Mouse (Mus musculus) kidney, adult 2 months (tissue): Measurements from ENCODE around the gene Slc27a2. TPM values are rescaled to one million over a fixed set of nuclear protein-coding genes. Genes with fewer than 3 reads are reported as not detected.
"Not testable (repeated sequence)": the region's sequence is repeated elsewhere in the genome, so short reads cannot be mapped to it uniquely, and the experiment has no call there.

Source experiments
- DNase-seq: peaks from one replicate; pipeline ENCODE4 v3.0.0; 2021
- H3K27ac ChIP-seq: fragments of 200-500 bp; 2 replicates; pipeline ENCODE4 v1.5.1; 2012; ENCODE audit warnings: low read depth, low read length, control low read depth, inconsistent platforms; ENCODE audit not compliant: insufficient read depth
- H3K27me3 ChIP-seq: fragments of 200-500 bp; replicated peaks from 2 replicates; pipeline ENCODE4 v1.6.1; 2012; ENCODE audit warnings: mild to moderate bottlenecking, moderate library complexity, low read length, inconsistent platforms; ENCODE audit not compliant: control insufficient read depth, insufficient read depth
- H3K36me3 ChIP-seq: fragments of 200-500 bp; 2 replicates; pipeline ENCODE4 v1.6.1; 2012; ENCODE audit warnings: mild to moderate bottlenecking, moderate library complexity, low read length, inconsistent platforms; ENCODE audit not compliant: control insufficient read depth, insufficient read depth
- H3K4me1 ChIP-seq: fragments of 200-500 bp; 2 replicates; pipeline ENCODE4 v1.6.1; 2011; ENCODE audit warnings: low read length; ENCODE audit not compliant: control insufficient read depth, insufficient read depth
- H3K4me3 ChIP-seq: fragments of 200-500 bp; 2 replicates; pipeline ENCODE4 v1.5.1; 2011; ENCODE audit warnings: mild to moderate bottlenecking, low read depth, low read length, control low read depth; ENCODE audit not compliant: insufficient read depth
- CTCF ChIP-seq: fragments of 200-500 bp; conservative IDR thresholded peaks from 2 replicates; pipeline ENCODE4 v1.5.1; 2011; ENCODE audit warnings: low read depth, mild to moderate bottlenecking, control low read depth, low read length, moderate library complexity, mixed read lengths; ENCODE audit not compliant: insufficient read depth, insufficient read length
- POLR2A ChIP-seq: fragments of 200-500 bp; IDR thresholded peaks from one replicate; pipeline ENCODE4 v1.6.1; 2011; ENCODE audit warnings: low read depth, low read length, control low read depth
- WGBS: fragments of 180-500 bp; shearing (Covaris S2); methylation state at CpG from one replicate; pipeline ENCODE4 v1.1.7; 2018; 5-methylcytosine and 5-hydroxymethylcytosine counted together
- polyA plus RNA-seq: library from polyadenylated mRNA; depleted of rRNA; stranded (reverse); fragments of >200 nt; gene quantifications from 2 replicates; pipeline ENCODE4 v1.2.3, GENCODE M21; 2012

Slc27a2 gene
- polyA plus RNA-seq, 1 experiment, result 1,333 TPM

- no peaks in the 10 kb centered on the region for H3K36me3 ChIP-seq
- no peak overlapping the region for H3K4me3 ChIP-seq
- DNase-seq, result no peak
- H3K4me1 ChIP-seq, result no peaks in the 10 kb centered on the region
- no peak overlapping the region for H3K27ac ChIP-seq
- WGBS, result 87% methylated on average over 15 of the region's 15 CpGs
- TF ChIP-seq CTCF (no peak), POLR2A (no peak)
- no peaks in the 10 kb centered on the region for H3K27me3 ChIP-seq
These were observed 54.0 kb downstream of the Slc27a2 start for GRCm38 (mm10) chr2:126606061-126606687.

DNA sequence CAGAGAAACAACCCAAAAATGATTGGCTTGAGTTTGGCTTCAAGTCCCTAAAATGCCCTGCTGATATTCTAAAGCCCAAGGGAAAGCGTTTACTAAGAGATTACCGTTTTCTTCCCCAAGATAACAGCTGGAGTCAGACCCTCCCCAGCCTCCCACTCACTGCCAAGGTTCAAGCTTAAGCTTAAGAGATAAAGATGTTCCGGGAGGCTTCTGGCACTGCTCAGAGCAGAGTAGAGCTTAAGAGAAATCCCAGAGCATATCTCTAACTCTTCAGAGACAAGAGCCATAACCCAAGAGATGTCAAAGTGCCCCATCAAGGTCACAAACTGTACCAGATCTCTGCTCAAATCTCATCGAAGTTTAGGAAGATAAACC lies 54.5 kb downstream of the Slc27a2 start:
- TF ChIP-seq CTCF, result no peak
- no peak for TF ChIP-seq POLR2A
- Histone ChIP-seq H3K27me3 (no peaks in the 10 kb centered on the region), H3K4me1 (no peaks in the 10 kb centered on the region), H3K27ac (no peak overlapping the region), H3K36me3 (no peaks in the 10 kb centered on the region), H3K4me3 (no peak overlapping the region)
- WGBS, result 73% methylated on average over 4 of the region's 4 CpGs
- DNase-seq, result no peak

- no peaks in the 10 kb centered on the region for H3K4me1 ChIP-seq
- 61% methylated on average over 10 of the region's 10 CpGs for WGBS
- no peak overlapping the region; the same call in 1 of the 2 replicates for H3K4me3 ChIP-seq
- peak; percentile 63 for DNase-seq
- no peak for TF ChIP-seq POLR2A
- no peaks in the 10 kb centered on the region for H3K27me3 ChIP-seq
- H3K27ac ChIP-seq, result peak overlapping the region; percentile 68
- H3K36me3 ChIP-seq, result no peaks in the 10 kb centered on the region
These were observed 55.5 kb downstream of the Slc27a2 start for GRCm38 (mm10) chr2:126607553-126608203.

DNA sequence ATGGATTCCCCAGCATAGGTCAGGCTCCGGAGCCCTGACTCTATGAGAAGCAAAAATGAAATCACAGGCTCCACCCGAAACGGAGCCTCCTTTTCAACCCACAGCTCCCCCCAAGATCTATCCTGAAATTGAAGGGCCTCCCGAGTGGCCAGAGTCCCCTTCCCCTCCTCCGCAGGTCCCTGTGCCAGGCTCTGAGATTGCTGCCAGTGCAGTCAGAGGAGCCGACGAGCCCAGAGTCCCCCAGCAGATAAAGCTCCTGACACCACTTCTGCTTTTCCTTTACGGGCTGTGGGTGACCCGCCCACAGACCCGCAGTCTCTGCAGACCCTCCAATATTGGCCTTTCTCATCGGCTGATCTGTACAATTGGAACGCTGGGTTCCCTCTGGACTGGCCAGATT lies 57.4 kb downstream of the Slc27a2 start:
- WGBS, result 83% methylated on average over 12 of the region's 12 CpGs
- not testable (repeated sequence) for DNase-seq, H3K27me3 ChIP-seq, H3K27ac ChIP-seq, H3K4me3 ChIP-seq, H3K4me1 ChIP-seq, H3K36me3 ChIP-seq

- Histone ChIP-seq H3K36me3 (no peaks in the 10 kb centered on the region), H3K27me3 (no peaks in the 10 kb centered on the region), H3K4me3 (no peak overlapping the region), H3K4me1 (no peaks in the 10 kb centered on the region), H3K27ac (no peak overlapping the region)
- TF ChIP-seq POLR2A (no peak), CTCF (no peak)
- DNase-seq, result no peak
- 94% methylated on average over 3 of the region's 3 CpGs for WGBS
These were observed 63.1 kb downstream of the Slc27a2 start for GRCm38 (mm10) chr2:126615355-126615754.

DNA sequence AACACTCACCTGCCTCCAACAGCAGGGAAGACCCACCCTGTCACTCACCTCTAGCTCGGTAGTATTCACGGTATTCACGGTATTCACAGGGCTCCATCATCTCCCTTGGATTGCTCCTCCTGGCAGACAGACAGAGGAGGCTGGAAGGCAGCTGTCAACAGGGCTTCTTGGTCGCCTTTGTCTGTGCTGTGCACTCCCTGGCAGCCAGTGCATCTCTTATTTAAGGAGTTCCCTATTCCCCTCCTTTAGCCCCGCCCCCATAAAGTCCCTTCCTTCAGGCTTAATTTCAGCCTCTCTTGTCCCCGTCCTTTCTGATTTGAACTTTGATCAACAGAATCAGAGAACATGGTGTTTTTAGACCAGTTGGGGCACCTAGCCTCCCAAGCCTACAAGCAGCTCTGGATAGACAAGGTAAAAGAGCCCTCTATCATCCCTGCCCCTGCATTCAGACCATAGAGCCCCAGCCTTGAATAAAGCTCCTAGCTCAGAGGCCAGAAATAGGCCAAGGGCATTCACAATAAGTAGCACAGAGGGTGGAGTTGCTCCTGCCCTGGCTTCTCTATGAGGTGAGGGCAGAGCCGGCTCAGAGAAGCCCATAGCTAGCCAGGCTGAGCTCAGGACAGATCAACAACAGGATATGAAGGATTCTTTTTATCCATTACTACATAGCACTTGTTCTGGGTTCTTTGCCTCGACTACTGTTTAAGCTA lies 66.4 kb downstream of the Slc27a2 start:
- Histone ChIP-seq H3K36me3 (no peaks in the 10 kb centered on the region), H3K27ac (no peak overlapping the region), H3K27me3 (no peaks in the 10 kb centered on the region), H3K4me3 (no peak overlapping the region), H3K4me1 (no peaks in the 10 kb centered on the region)
- TF ChIP-seq POLR2A (no peak), CTCF (no peak)
- 42% methylated on average over 8 of the region's 8 CpGs for whole genome bisulfite sequencing
- DNase-seq, result peak; percentile 10

GRCm38 (mm10) chr2:126619249-126619704 lies 67.1 kb downstream of the Slc27a2 start, which contains the start of gene Hdc:
TSS of gene Hdc (minus strand) at chr2:126619299.
- H3K27ac ChIP-seq, result no peak within 1 kb of the TSS
- 76% methylated on average over 14 of the region's 14 CpGs for WGBS

More at GRCm38 (mm10) chr2:126619249-126619704, 67.1 kb downstream of the Slc27a2 start, which contains the start of gene Hdc:
- Histone ChIP-seq H3K27me3 (no peaks in the 10 kb centered on the region), H3K4me1 (no peaks in the 10 kb centered on the region), H3K4me3 (no peak within 1 kb of the TSS), H3K36me3 (no peaks in the 10 kb centered on the region)
- DNase-seq, result no peak
- no peak for TF ChIP-seq POLR2A
- TF ChIP-seq CTCF, result no peak
